Mouse (Mus musculus) MEL (cell line): ENCODE results near the gene C3.

Experiments used
- CTCF ChIP-seq, 3 experiments: IDR thresholded peaks in 2 of 3; conservative IDR thresholded peaks in 1 of 3; 2 replicates each; pipeline ENCODE4 v1.5.1; 2011 to 2012; ENCODE audit warnings: low read length in 3 of 3, low read depth in 2 of 3, mild to moderate bottlenecking in 2 of 3, improper control_type of control experiment in 1 of 3, inconsistent platforms in 1 of 3, mixed read lengths in 1 of 3, moderate library complexity in 1 of 3; ENCODE audit not compliant: control insufficient read depth in 1 of 3, insufficient read depth in 1 of 3, poor library complexity in 1 of 3, severe bottlenecking in 1 of 3
- EP300 ChIP-seq, 2 experiments: IDR thresholded peaks; 2 replicates each; pipeline ENCODE4 v1.6.1; 2011; ENCODE audit warnings: improper control_type of control experiment in 2 of 2, low read length in 2 of 2, low read depth in 1 of 2, mild to moderate bottlenecking in 1 of 2
- MAZ ChIP-seq: IDR thresholded peaks from 2 replicates; pipeline ENCODE4 v1.6.1; 2012; ENCODE audit warnings: low read depth, mild to moderate bottlenecking, inconsistent platforms, low read length, improper control_type of control experiment
- POLR2AphosphoS2 ChIP-seq: IDR thresholded peaks from 2 replicates; pipeline ENCODE4 v1.6.1; 2011; ENCODE audit warnings: low read length, improper control_type of control experiment
- SMC3 ChIP-seq: IDR thresholded peaks from 2 replicates; pipeline ENCODE4 v1.6.1; 2011; ENCODE audit warnings: low read depth, low read length, improper control_type of control experiment
- TAL1 ChIP-seq: IDR thresholded peaks from 2 replicates; pipeline ENCODE4 v1.6.1; 2012; ENCODE audit warnings: mild to moderate bottlenecking, inconsistent platforms, low read length, moderate library complexity, mixed read lengths
- ZC3H11A ChIP-seq: IDR thresholded peaks from 2 replicates; pipeline ENCODE4 v1.6.1; 2012; ENCODE audit warnings: low read depth, mild to moderate bottlenecking, inconsistent platforms, low read length, improper control_type of control experiment
- ZNF384 ChIP-seq: IDR thresholded peaks from 2 replicates; pipeline ENCODE4 v1.6.1; 2012; ENCODE audit warnings: low read depth, mild to moderate bottlenecking, inconsistent platforms, low read length, improper control_type of control experiment

DNA sequence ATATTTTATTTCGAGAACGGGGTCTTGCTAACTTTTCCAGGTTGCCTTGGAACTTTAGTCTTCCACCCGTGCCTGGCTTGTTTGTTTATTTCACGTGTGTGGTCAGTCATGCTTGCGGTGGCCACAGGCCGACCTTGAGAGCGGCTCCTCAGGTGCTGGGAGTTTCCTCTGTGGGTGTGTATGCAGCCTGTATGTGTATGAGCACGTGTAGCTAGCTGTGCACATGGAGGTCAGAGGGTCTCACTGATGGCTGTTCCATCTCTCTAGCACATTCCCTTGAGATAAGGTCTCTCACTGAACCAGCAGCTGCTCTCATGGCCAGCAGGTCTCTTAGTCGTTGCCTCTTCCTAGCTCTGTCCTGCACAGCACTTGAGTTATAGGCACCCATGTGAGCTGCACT, 32.4 kb upstream of the C3 start:
- TF ChIP-seq CTCF (IDR thresholded peaks at IDR 0.05 in 2 of 3, conservative IDR thresholded peaks at IDR 0.05 in 1 of 3; ENCODE audit: control insufficient read depth in 1 of 3, insufficient read depth in 1 of 3, low read depth in 2 of 3, low read length in 3 of 3, poor library complexity in 1 of 3, severe bottlenecking in 1 of 3), result no peak
- no peak for TF ChIP-seq POLR2AphosphoS2
- TF ChIP-seq ZNF384, result no peak
- TF ChIP-seq EP300 (IDR thresholded peaks at IDR 0.05; ENCODE audit: low read depth in 1 of 2, low read length in 2 of 2), result no peak
- no peak for TF ChIP-seq MAZ
- no peak for TF ChIP-seq ZC3H11A
- no peak for TF ChIP-seq TAL1
- no peak for TF ChIP-seq SMC3
